Mouse (Mus musculus) urinary bladder, postnatal 14 days (tissue): ENCODE measurements around the gene Ntrk3.
A peak's percentile ranks its signal among the peaks of the same experiment; 100 is the strongest.

Source experiments
- DNase-seq: peaks from one replicate; pipeline ENCODE4 v3.0.0; 2021; ENCODE audit warnings: low spot score

The Ntrk3 gene

GRCm38 (mm10) chr7:78623686-78624085, 114.1 kb downstream of the Ntrk3 start:
- peak; percentile 31 for DNase-seq

GRCm38 (mm10) chr7:78621115-78621514, 116.7 kb downstream of the Ntrk3 start:
- DNase-seq: no peak

- DNase-seq: no peak
These were observed 117.8 kb downstream of the Ntrk3 start for GRCm38 (mm10) chr7:78619818-78620577.

GRCm38 (mm10) chr7:78605538-78606130, 132.2 kb downstream of the Ntrk3 start:
- DNase-seq: no peak

- no peak for DNase-seq
These were observed 133.9 kb downstream of the Ntrk3 start for GRCm38 (mm10) chr7:78603922-78604321.

GRCm38 (mm10) chr7:78601851-78602250, 136.0 kb downstream of the Ntrk3 start:
- no peak for DNase-seq

GRCm38 (mm10) chr7:78600886-78601285, 136.9 kb downstream of the Ntrk3 start:
- DNase-seq: no peak

GRCm38 (mm10) chr7:78599941-78600677, 137.7 kb downstream of the Ntrk3 start:
- no peak for DNase-seq

- no peak for DNase-seq
These were observed 139.7 kb downstream of the Ntrk3 start for GRCm38 (mm10) chr7:78598147-78598546.

GRCm38 (mm10) chr7:78597251-78598129, 140.3 kb downstream of the Ntrk3 start:
- DNase-seq: no peak

GRCm38 (mm10) chr7:78596556-78596955, 141.3 kb downstream of the Ntrk3 start:
- DNase-seq: no peak

GRCm38 (mm10) chr7:78595895-78596294, 141.9 kb downstream of the Ntrk3 start:
- peak; percentile 51 for DNase-seq

GRCm38 (mm10) chr7:78592948-78593347, 144.9 kb downstream of the Ntrk3 start:
- DNase-seq: no peak

GRCm38 (mm10) chr7:78592172-78592571, 145.6 kb downstream of the Ntrk3 start:
- no peak for DNase-seq

- no peak for DNase-seq
These were observed 148.0 kb downstream of the Ntrk3 start for GRCm38 (mm10) chr7:78589766-78590165.

GRCm38 (mm10) chr7:78586800-78587199, 151.0 kb downstream of the Ntrk3 start:
- DNase-seq: no peak

GRCm38 (mm10) chr7:78585960-78586359, 151.9 kb downstream of the Ntrk3 start:
- DNase-seq: no peak

GRCm38 (mm10) chr7:78584936-78585335, 152.9 kb downstream of the Ntrk3 start:
- DNase-seq: no peak

GRCm38 (mm10) chr7:78584499-78584898, 153.3 kb downstream of the Ntrk3 start:
- DNase-seq: no peak

GRCm38 (mm10) chr7:78583678-78584077, 154.1 kb downstream of the Ntrk3 start:
- no peak for DNase-seq

GRCm38 (mm10) chr7:78581341-78581740, 156.5 kb downstream of the Ntrk3 start:
- no peak for DNase-seq
